16 mouse cellular contexts compared by ENCODE assay signal in genomic region chr17:84936301-84936700, GRCm38 (mm10). TPM values are rescaled to one million over a fixed set of nuclear protein-coding genes. Genes with fewer than 3 reads are reported as not detected.
A peak's percentile ranks its signal among the peaks of the same experiment; 100 is the strongest.
DNase-seq lines count a peak whose midpoint lies in the region; ATAC-seq and TF ChIP-seq lines count a peak whose summit lies in the region.
"Had no signal": no experiment of that assay in that cellular context is flagged by ENCODE, and none has a peak within 500 bp of the region (broad histone marks: within the 10 kb centered on the region; RNA-seq: fewer than 3 reads in every experiment).

No protein-coding gene starts in this region.

- no peaks in the 10 kb centered on the region for H3K36me3 ChIP-seq in hindbrain, postnatal 0 days (ENCODE audit: insufficient read depth, low read length)
- H3K36me3 ChIP-seq in hindbrain, embryonic 11.5 days (ENCODE audit: control insufficient read depth, insufficient read depth, low read length) = no peaks in the 10 kb centered on the region
- no peaks in the 10 kb centered on the region for H3K36me3 ChIP-seq in midbrain, embryonic 14.5 days (ENCODE audit: control insufficient read depth, insufficient read depth, low read length)
- H3K36me3 ChIP-seq in midbrain, embryonic 15.5 days (replicated peaks) = no peaks in the 10 kb centered on the region
- no peaks in the 10 kb centered on the region for H3K36me3 ChIP-seq in stomach, postnatal 0 days (ENCODE audit: control insufficient read depth, insufficient read depth, low read length)
- H3K36me3 ChIP-seq: forebrain, embryonic 15.5 days; G1E; heart, embryonic 13.5 days; hindbrain, embryonic 12.5 days had no signal

- no peak overlapping the region for H3K9ac ChIP-seq in hindbrain, postnatal 0 days (replicated peaks; ENCODE audit: low read length)
- no peak overlapping the region for H3K9ac ChIP-seq in hindbrain, embryonic 11.5 days (ENCODE audit: low read depth, low read length)
- H3K9ac ChIP-seq in midbrain, embryonic 14.5 days (replicated peaks; ENCODE audit: low read length) = no peak overlapping the region
- H3K9ac ChIP-seq in midbrain, embryonic 15.5 days = no peak overlapping the region
- no peak overlapping the region for H3K9ac ChIP-seq in stomach, postnatal 0 days (ENCODE audit: low read length)
- H3K9ac ChIP-seq: forebrain, embryonic 15.5 days; heart, embryonic 13.5 days; hindbrain, embryonic 12.5 days had no signal

- no peak for DNase-seq in hindbrain, postnatal 0 days (ENCODE audit: low spot score)
- DNase-seq in hindbrain, embryonic 11.5 days (ENCODE audit: low spot score) = no peak
- peak; percentile 6 for DNase-seq in midbrain, embryonic 14.5 days
- peak; percentile 7 to 14 for DNase-seq in kidney, postnatal 4 days
- no peak for DNase-seq in stomach, postnatal 0 days (ENCODE audit: low spot score)
- DNase-seq in heart, adult 18-20 months = no peak
- no peak for DNase-seq in thymus, postnatal 0 days (ENCODE audit: low spot score)
- DNase-seq: B cell, adult 2 months; cerebellum, postnatal 10 days; gastrocnemius, postnatal 10 days; thymus, adult 2 months had no signal

- no peaks in the 10 kb centered on the region for H3K4me1 ChIP-seq in hindbrain, postnatal 0 days (ENCODE audit: insufficient read depth, low read length)
- no peaks in the 10 kb centered on the region for H3K4me1 ChIP-seq in hindbrain, embryonic 11.5 days (replicated peaks; ENCODE audit: control insufficient read depth, insufficient read depth, low read length)
- no peaks in the 10 kb centered on the region for H3K4me1 ChIP-seq in midbrain, embryonic 14.5 days (ENCODE audit: control insufficient read depth, insufficient read depth, low read length)
- H3K4me1 ChIP-seq in midbrain, embryonic 15.5 days = no peaks in the 10 kb centered on the region
- H3K4me1 ChIP-seq in stomach, postnatal 0 days (replicated peaks; ENCODE audit: control insufficient read depth, insufficient read depth) = no peaks in the 10 kb centered on the region
- H3K4me1 ChIP-seq: forebrain, embryonic 15.5 days; hindbrain, embryonic 12.5 days had no signal

- H3K27ac ChIP-seq in hindbrain, postnatal 0 days = peak overlapping the region; percentile 20; the same call in 1 of the 2 replicates
- no peak overlapping the region for H3K27ac ChIP-seq in hindbrain, embryonic 11.5 days (ENCODE audit: low read depth, low read length)
- H3K27ac ChIP-seq in midbrain, embryonic 14.5 days (replicated peaks; ENCODE audit: low read depth, low read length) = no peak overlapping the region
- H3K27ac ChIP-seq in midbrain, embryonic 15.5 days = no peak overlapping the region
- peak overlapping the region; percentile 40; the same call in 1 of the 2 replicates for H3K27ac ChIP-seq in stomach, postnatal 0 days (replicated peaks)
- H3K27ac ChIP-seq: forebrain, embryonic 15.5 days; heart, embryonic 13.5 days; hindbrain, embryonic 12.5 days had no signal

- no peaks in the 10 kb centered on the region for H3K27me3 ChIP-seq in hindbrain, postnatal 0 days (ENCODE audit: insufficient read depth, low read length)
- H3K27me3 ChIP-seq in hindbrain, embryonic 11.5 days (ENCODE audit: control insufficient read depth, insufficient read depth, low read length) = no peaks in the 10 kb centered on the region
- no peaks in the 10 kb centered on the region for H3K27me3 ChIP-seq in midbrain, embryonic 14.5 days (ENCODE audit: control insufficient read depth, insufficient read depth, low read length)
- no peaks in the 10 kb centered on the region for H3K27me3 ChIP-seq in midbrain, embryonic 15.5 days (replicated peaks)
- H3K27me3 ChIP-seq in stomach, postnatal 0 days (ENCODE audit: control insufficient read depth, insufficient read depth, low read length) = no peaks in the 10 kb centered on the region
- H3K27me3 ChIP-seq: forebrain, embryonic 15.5 days; heart, embryonic 13.5 days; hindbrain, embryonic 12.5 days had no signal

- no peak for ATAC-seq in hindbrain, postnatal 0 days
- no peak for ATAC-seq in hindbrain, embryonic 11.5 days (ENCODE audit: low FRiP score)
- no peak for ATAC-seq in midbrain, embryonic 14.5 days (ENCODE audit: low FRiP score, low TSS enrichment)
- no peak for ATAC-seq in midbrain, embryonic 15.5 days (replicated peaks)
- no peak for ATAC-seq in stomach, postnatal 0 days (ENCODE audit: low FRiP score, low TSS enrichment)
- ATAC-seq: forebrain, embryonic 15.5 days had no signal

- H3K9me3 ChIP-seq in hindbrain, postnatal 0 days (ENCODE audit: low read length) = no peaks in the 10 kb centered on the region
- H3K9me3 ChIP-seq in hindbrain, embryonic 11.5 days (ENCODE audit: control insufficient read depth, low read length) = no peaks in the 10 kb centered on the region; the same call in 1 of the 2 replicates
- H3K9me3 ChIP-seq in midbrain, embryonic 14.5 days (ENCODE audit: control insufficient read depth, low read length) = peaks cover 4% of the 10 kb centered on the region; the same call in 1 of the 2 replicates
- no peaks in the 10 kb centered on the region for H3K9me3 ChIP-seq in midbrain, embryonic 15.5 days
- H3K9me3 ChIP-seq in stomach, postnatal 0 days (ENCODE audit: control insufficient read depth, low read length) = no peaks in the 10 kb centered on the region
- H3K9me3 ChIP-seq: forebrain, embryonic 15.5 days; hindbrain, embryonic 12.5 days had no signal

- no peak for TF ChIP-seq CTCF in hindbrain, postnatal 0 days (IDR thresholded peaks at IDR 0.05; ENCODE audit: low read depth)
- no peak for TF ChIP-seq CTCF in stomach, postnatal 0 days (IDR thresholded peaks at IDR 0.05; ENCODE audit: low read depth)

- TF ChIP-seq EP300 in stomach, postnatal 0 days (optimal IDR thresholded peaks at IDR 0.05) = no peak

- 63% methylated on average over 9 of the region's 9 CpGs for WGBS in hindbrain, postnatal 0 days
- WGBS in hindbrain, embryonic 11.5 days = 67% methylated on average over 9 of the region's 9 CpGs
- 65% methylated on average over 9 of the region's 9 CpGs for WGBS in midbrain, embryonic 14.5 days
- 65% methylated on average over 9 of the region's 9 CpGs for WGBS in midbrain, embryonic 15.5 days
- WGBS in stomach, postnatal 0 days = 34% methylated on average over 9 of the region's 9 CpGs

- H3K4me2 ChIP-seq in hindbrain, postnatal 0 days (ENCODE audit: low read depth, low read length) = no peak overlapping the region
- no peak overlapping the region for H3K4me2 ChIP-seq in hindbrain, embryonic 11.5 days (replicated peaks; ENCODE audit: low read depth, low read length)
- H3K4me2 ChIP-seq in midbrain, embryonic 14.5 days (ENCODE audit: low read length) = no peak overlapping the region
- no peak overlapping the region for H3K4me2 ChIP-seq in midbrain, embryonic 15.5 days
- no peak overlapping the region for H3K4me2 ChIP-seq in stomach, postnatal 0 days (replicated peaks; ENCODE audit: low read depth)
- H3K4me2 ChIP-seq: forebrain, embryonic 15.5 days; heart, embryonic 13.5 days; hindbrain, embryonic 12.5 days had no signal

- no peak overlapping the region for H3K4me3 ChIP-seq in hindbrain, postnatal 0 days (ENCODE audit: low read length)
- no peak overlapping the region for H3K4me3 ChIP-seq in hindbrain, embryonic 11.5 days (ENCODE audit: low read depth, low read length)
- H3K4me3 ChIP-seq in midbrain, embryonic 14.5 days (replicated peaks; ENCODE audit: low read depth, low read length) = no peak overlapping the region
- H3K4me3 ChIP-seq in midbrain, embryonic 15.5 days = no peak overlapping the region
- H3K4me3 ChIP-seq in stomach, postnatal 0 days (ENCODE audit: low read depth, low read length) = no peak overlapping the region
- H3K4me3 ChIP-seq: forebrain, embryonic 15.5 days; heart, embryonic 13.5 days; hindbrain, embryonic 12.5 days had no signal

RNA-seq across cellular contexts. Expression of gene Ppm1b, which starts 20.2 kb away (rescaled TPM):
- 48.1 and 49.1 TPM in 2 replicates for total RNA-seq in hindbrain, postnatal 0 days (2014; rRNA removed)
- polyA plus RNA-seq in hindbrain, postnatal 0 days (2015; fragmentation: Nextera tagmentation; extraction: Ambion mirVana) = 61.8 and 62.6 TPM in 2 replicates
- polyA plus RNA-seq in hindbrain, embryonic 11.5 days (2014; fragmentation: Nextera tagmentation; extraction: Ambion mirVana) = 90.7 and 101 TPM in 2 replicates
- polyA plus RNA-seq in midbrain, embryonic 14.5 days (2014; fragmentation: Nextera tagmentation; extraction: Ambion mirVana) = 70.7 and 97.5 TPM in 2 replicates
- polyA plus RNA-seq in midbrain, embryonic 15.5 days (2015; fragmentation: Nextera tagmentation; extraction: Ambion mirVana) = 91.7 and 95.1 TPM in 2 replicates
- polyA plus RNA-seq in stomach, postnatal 0 days (2015; fragmentation: Nextera tagmentation; extraction: Ambion mirVana) = 36.9 and 39.6 TPM in 2 replicates
- total RNA-seq in heart, adult 18-20 months (2021) = 100 to 1,000 TPM; 123 to 129 TPM
- polyA plus RNA-seq in thymus, postnatal 0 days (2015; fragmentation: Nextera tagmentation; extraction: Ambion mirVana) = 61.0 and 72.9 TPM in 2 replicates

Comparison
In these comparisons a context has a peak if more than half of its experiments do, and no peak if none do; other contexts are left out.
1. H3K27ac ChIP-seq: peak in hindbrain, postnatal 0 days (single experiment) and stomach, postnatal 0 days (single experiment); none in hindbrain, embryonic 11.5 days (single experiment), midbrain, embryonic 14.5 days (single experiment) and midbrain, embryonic 15.5 days (single experiment).
2. DNase-seq: peak in midbrain, embryonic 14.5 days (single experiment) and kidney, postnatal 4 days (2 of 2); none in hindbrain, postnatal 0 days (single experiment), hindbrain, embryonic 11.5 days (single experiment), stomach, postnatal 0 days (single experiment), heart, adult 18-20 months (0 of 2) and thymus, postnatal 0 days (single experiment).